Mouse (Mus musculus) monocyte, adult 2 months (primary cell): ENCODE data around the gene Prss41.

Experiments used
- DNase-seq, 2 experiments: peaks; one replicate each; pipeline ENCODE4 v3.0.0; 2022; ENCODE audit warnings: low spot score in 2 of 2, low read depth in 1 of 2

Prss41 gene

GRCm38 (mm10) chr17:23828271-23829001, 15.5 kb downstream of the Prss41 start:
- peak in 1 of 2 experiments; percentile 46 for DNase-seq

- no peak for DNase-seq
These were observed 18.4 kb downstream of the Prss41 start for GRCm38 (mm10) chr17:23825591-23825990.

- DNase-seq: no peak
These were observed 20.4 kb downstream of the Prss41 start for GRCm38 (mm10) chr17:23823614-23824013.

- DNase-seq: no peak
These were observed 21.0 kb downstream of the Prss41 start for GRCm38 (mm10) chr17:23823018-23823417.

- DNase-seq: no peak
These were observed 21.9 kb downstream of the Prss41 start for GRCm38 (mm10) chr17:23822094-23822493.

- DNase-seq: no peak
These were observed 23.2 kb downstream of the Prss41 start for GRCm38 (mm10) chr17:23820731-23821130.

GRCm38 (mm10) chr17:23819235-23819634, 24.7 kb downstream of the Prss41 start:
- DNase-seq: no peak

- no peak for DNase-seq
These were observed 25.4 kb downstream of the Prss41 start for GRCm38 (mm10) chr17:23818579-23818978.

- no peak for DNase-seq
These were observed 28.3 kb downstream of the Prss41 start for GRCm38 (mm10) chr17:23815641-23816040.

- DNase-seq: no peak
These were observed 36.1 kb downstream of the Prss41 start for GRCm38 (mm10) chr17:23807918-23808317.

GRCm38 (mm10) chr17:23806867-23807266, 37.1 kb downstream of the Prss41 start:
- no peak for DNase-seq

- no peak for DNase-seq
These were observed 39.4 kb downstream of the Prss41 start for GRCm38 (mm10) chr17:23804426-23805085.

GRCm38 (mm10) chr17:23803366-23804041, 40.5 kb downstream of the Prss41 start:
- DNase-seq: no peak

GRCm38 (mm10) chr17:23802746-23803365, 41.1 kb downstream of the Prss41 start:
- peak; percentile 91 to 95 for DNase-seq

GRCm38 (mm10) chr17:23801627-23802026, 42.3 kb downstream of the Prss41 start:
- no peak for DNase-seq

- no peak for DNase-seq
These were observed 46.7 kb downstream of the Prss41 start for GRCm38 (mm10) chr17:23797316-23797715.

GRCm38 (mm10) chr17:23795323-23795722, 48.6 kb downstream of the Prss41 start:
- no peak for DNase-seq

- no peak for DNase-seq
These were observed 53.0 kb downstream of the Prss41 start for GRCm38 (mm10) chr17:23791079-23791357.

GRCm38 (mm10) chr17:23790269-23791078, 53.5 kb downstream of the Prss41 start, which contains the start of gene Srrm2:
Srrm2 (plus strand) TSS chr17:23790532.
- DNase-seq: peak in 1 of 2 experiments; percentile 23

GRCm38 (mm10) chr17:23789749-23790268, 54.2 kb downstream of the Prss41 start:
- no peak for DNase-seq

GRCm38 (mm10) chr17:23788973-23789372, 55.0 kb downstream of the Prss41 start:
- DNase-seq: no peak
